Mouse (Mus musculus): ENCODE data around the gene Sirpb1a. TPM values are rescaled to one million over a fixed set of nuclear protein-coding genes. Genes with fewer than 3 reads are reported as not detected.
"Not testable (repeated sequence)": the region's sequence is repeated elsewhere in the genome, so short reads cannot be mapped to it uniquely, and the experiment has no call there.

The Sirpb1a gene
- not detected for polyA plus RNA-seq (2021)

GRCm38 (mm10) chr3:15426447-15426846, at the start of gene Sirpb1a:
TSS of gene Sirpb1a (minus strand) at chr3:15426520.
- H3K27me3 ChIP-seq; CTCF ChIA-PET; in situ Hi-C loops (cut with MboI; ENCODE audit: low pct_unique_long_range_greater_than_20kb); DNase-seq (ENCODE audit: low read depth, low spot score); POLR2A ChIA-PET; ATAC-seq: not testable (repeated sequence)

- H3K27me3 ChIP-seq; POLR2A ChIA-PET; DNase-seq (ENCODE audit: low read depth, low spot score); ATAC-seq; CTCF ChIA-PET; in situ Hi-C loops (cut with MboI; ENCODE audit: low pct_unique_long_range_greater_than_20kb): not testable (repeated sequence)
Measured at GRCm38 (mm10) chr3:15474831-15475230, 48.5 kb upstream of the Sirpb1a start.

- CTCF ChIA-PET; in situ Hi-C loops (cut with MboI; ENCODE audit: low pct_unique_long_range_greater_than_20kb); ATAC-seq; POLR2A ChIA-PET; DNase-seq (ENCODE audit: low read depth, low spot score); H3K27me3 ChIP-seq: not testable (repeated sequence)
Measured at GRCm38 (mm10) chr3:15470158-15470557, 43.8 kb upstream of the Sirpb1a start.

GRCm38 (mm10) chr3:15443936-15444335, 17.6 kb upstream of the Sirpb1a start:
- DNase-seq (ENCODE audit: low read depth, low spot score); ATAC-seq; CTCF ChIA-PET; in situ Hi-C loops (cut with MboI; ENCODE audit: low pct_unique_long_range_greater_than_20kb); POLR2A ChIA-PET; H3K27me3 ChIP-seq: not testable (repeated sequence)

- POLR2A ChIA-PET; CTCF ChIA-PET; DNase-seq (ENCODE audit: low read depth, low spot score); in situ Hi-C loops (cut with MboI; ENCODE audit: low pct_unique_long_range_greater_than_20kb); ATAC-seq; H3K27me3 ChIP-seq: not testable (repeated sequence)
Measured at GRCm38 (mm10) chr3:15439844-15440243, 13.5 kb upstream of the Sirpb1a start.

- POLR2A ChIA-PET, result no interaction called here
- ATAC-seq, result no peak
- TF ChIP-seq CTCF (IDR thresholded peaks at IDR 0.05), result no peak
- CTCF ChIA-PET, result no interaction called here
- no peak for DNase-seq (ENCODE audit: low read depth, low spot score)
- H3K27me3 ChIP-seq, result no peaks in the 10 kb centered on the region
- in situ Hi-C loops (cut with MboI; ENCODE audit: low pct_unique_long_range_greater_than_20kb), result no loop called here
Measured at GRCm38 (mm10) chr3:15427917-15428316, 1.6 kb upstream of the Sirpb1a start.

- POLR2A ChIA-PET; H3K27me3 ChIP-seq; in situ Hi-C loops (cut with MboI; ENCODE audit: low pct_unique_long_range_greater_than_20kb); ATAC-seq; CTCF ChIA-PET; DNase-seq (ENCODE audit: low read depth, low spot score): not testable (repeated sequence)
Measured at GRCm38 (mm10) chr3:15355690-15356089, 70.6 kb downstream of the Sirpb1a start.

- in situ Hi-C loops (cut with MboI; ENCODE audit: low pct_unique_long_range_greater_than_20kb); ATAC-seq; DNase-seq (ENCODE audit: low read depth, low spot score); POLR2A ChIA-PET; H3K27me3 ChIP-seq; CTCF ChIA-PET: not testable (repeated sequence)
Measured at GRCm38 (mm10) chr3:15350318-15350717, 76.0 kb downstream of the Sirpb1a start.

GRCm38 (mm10) chr3:15345606-15346005, 80.7 kb downstream of the Sirpb1a start:
- POLR2A ChIA-PET; CTCF ChIA-PET; H3K27me3 ChIP-seq; in situ Hi-C loops (cut with MboI; ENCODE audit: low pct_unique_long_range_greater_than_20kb); ATAC-seq; DNase-seq (ENCODE audit: low read depth, low spot score): not testable (repeated sequence)

- TF ChIP-seq CTCF (IDR thresholded peaks at IDR 0.05), result no peak
- ChIA-PET POLR2A (no interaction called here), CTCF (no interaction called here)
- ATAC-seq (no peak), DNase-seq (ENCODE audit: low read depth, low spot score) (no peak)
- peaks cover 4% of the 10 kb centered on the region for H3K27me3 ChIP-seq
- in situ Hi-C loops (cut with MboI; ENCODE audit: low pct_unique_long_range_greater_than_20kb), result no loop called here
Measured at GRCm38 (mm10) chr3:15340287-15340686, 86.0 kb downstream of the Sirpb1a start.

- peaks cover 20% of the 10 kb centered on the region for H3K27me3 ChIP-seq
- TF ChIP-seq CTCF (IDR thresholded peaks at IDR 0.05), result no peak
- in situ Hi-C loops (cut with MboI; ENCODE audit: low pct_unique_long_range_greater_than_20kb), result no loop called here
- ATAC-seq (no peak), DNase-seq (ENCODE audit: low read depth, low spot score) (no peak)
- POLR2A ChIA-PET, result no interaction called here
- CTCF ChIA-PET, result no interaction called here
Measured at GRCm38 (mm10) chr3:15334182-15334581, 92.1 kb downstream of the Sirpb1a start.

GRCm38 (mm10) chr3:15332063-15332462, 94.3 kb downstream of the Sirpb1a start, which contains the start of gene Gm9733:
TSS of gene Gm9733 (minus strand) at chr3:15332302.
- H3K27me3 ChIP-seq, result peaks cover 20% of the 10 kb centered on the region
- ChIA-PET CTCF (interaction anchor here (0.7 kb wide), 1 partner anchor 15 kb away, joined by 3 read pairs; no protein-coding TSS in a partner anchor), POLR2A (no interaction called here)
- no peak for TF ChIP-seq CTCF (IDR thresholded peaks at IDR 0.05)
- DNase-seq (ENCODE audit: low read depth, low spot score) (no peak), ATAC-seq (no peak)
- in situ Hi-C loops (cut with MboI; ENCODE audit: low pct_unique_long_range_greater_than_20kb), result no loop called here
